In genomic region chr3:52756816-52757215, GRCm38 (mm10) we compare ENCODE assay signal across 21 mouse cellular contexts.
DNase-seq lines count a peak whose midpoint lies in the region; ATAC-seq and TF ChIP-seq lines count a peak whose summit lies in the region.
"Had no signal": no experiment of that assay in that cellular context is flagged by ENCODE, and none has a peak within 500 bp of the region (broad histone marks: within the 10 kb centered on the region; RNA-seq: fewer than 3 reads in every experiment).

No protein-coding gene starts in this region.

- H3K9me3 ChIP-seq in heart, embryonic 10.5 days: no peaks in the 10 kb centered on the region
- H3K9me3 ChIP-seq in midbrain, embryonic 11.5 days (ENCODE audit: control insufficient read depth, low read length): no peaks in the 10 kb centered on the region
- no peaks in the 10 kb centered on the region for H3K9me3 ChIP-seq in midbrain, embryonic 13.5 days

- no peak for TF ChIP-seq EP300 in heart, adult 2 months (IDR thresholded peaks at IDR 0.05; ENCODE audit: insufficient read depth, low read depth, low read length)

- ATAC-seq in midbrain, embryonic 11.5 days (ENCODE audit: low FRiP score): no peak
- ATAC-seq in midbrain, embryonic 13.5 days: no peak
- ATAC-seq: activated CD4-positive, CD25-positive, alpha-beta regulatory T cell, adult 4 months; CD4-positive, CD25-positive, alpha-beta regulatory T cell, adult 4 months; Patski had no signal

- TF ChIP-seq POLR2A in heart, adult 2 months (IDR thresholded peaks at IDR 0.05; ENCODE audit: insufficient read depth, low read depth, low read length): no peak

- intact Hi-C loops in heart, adult 2 months (cut with DNase I): loop anchor here (5.0 kb wide), 1 partner anchor 115 kb away; no protein-coding TSS in a partner anchor
- intact Hi-C loops in heart, postnatal 36 days (cut with DNase I): loop anchor here (5.0 kb wide), 2 partner anchors 125 to 305 kb away; no protein-coding TSS in a partner anchor

- no peaks in the 10 kb centered on the region for H3K27me3 ChIP-seq in heart, adult 2 months (ENCODE audit: control insufficient read depth, insufficient read depth, low read length)
- no peaks in the 10 kb centered on the region for H3K27me3 ChIP-seq in heart, embryonic 10.5 days (ENCODE audit: insufficient read depth, poor library complexity, severe bottlenecking)
- H3K27me3 ChIP-seq in midbrain, embryonic 11.5 days (ENCODE audit: control insufficient read depth, insufficient read depth, low read length): no peaks in the 10 kb centered on the region
- H3K27me3 ChIP-seq in midbrain, embryonic 13.5 days: 0 out of 2 replicates have a peak, but pooled peaks cover 14% of the 10 kb centered on the region
- H3K27me3 ChIP-seq: CH12.LX, Patski had no signal

- no peaks in the 10 kb centered on the region for H3K36me3 ChIP-seq in heart, adult 2 months (ENCODE audit: control insufficient read depth, insufficient read depth, low read length)
- H3K36me3 ChIP-seq in heart, embryonic 10.5 days: no peaks in the 10 kb centered on the region
- no peaks in the 10 kb centered on the region for H3K36me3 ChIP-seq in midbrain, embryonic 11.5 days (ENCODE audit: control insufficient read depth, insufficient read depth, low read length)
- no peaks in the 10 kb centered on the region for H3K36me3 ChIP-seq in midbrain, embryonic 13.5 days
- H3K36me3 ChIP-seq: G1E had no signal

- H3K27ac ChIP-seq in heart, adult 2 months: no peak overlapping the region
- H3K27ac ChIP-seq in heart, embryonic 10.5 days: no peak overlapping the region
- H3K27ac ChIP-seq in midbrain, embryonic 11.5 days (ENCODE audit: low read depth, low read length): no peak overlapping the region
- H3K27ac ChIP-seq in midbrain, embryonic 13.5 days: no peak overlapping the region

- TF ChIP-seq CTCF in heart, adult 2 months (IDR thresholded peaks at IDR 0.05): no peak

- H3K4me3 ChIP-seq in heart, adult 2 months: no peak overlapping the region
- no peak overlapping the region for H3K4me3 ChIP-seq in heart, embryonic 10.5 days
- H3K4me3 ChIP-seq in midbrain, embryonic 11.5 days (ENCODE audit: low read depth, low read length): no peak overlapping the region
- H3K4me3 ChIP-seq in midbrain, embryonic 13.5 days (replicated peaks): no peak overlapping the region

- H3K4me1 ChIP-seq in heart, adult 2 months (ENCODE audit: control insufficient read depth, insufficient read depth, low read length): peaks cover 2% of the 10 kb centered on the region; the same call in 1 of the 2 replicates
- H3K4me1 ChIP-seq in heart, embryonic 10.5 days: no peaks in the 10 kb centered on the region
- H3K4me1 ChIP-seq in midbrain, embryonic 11.5 days (ENCODE audit: control insufficient read depth, insufficient read depth, low read length): peaks cover 4% of the 10 kb centered on the region; the same call in 1 of the 2 replicates
- H3K4me1 ChIP-seq in midbrain, embryonic 13.5 days (replicated peaks): no peaks in the 10 kb centered on the region

- WGBS in heart, adult 2 months: 96% methylated on average over 5 of the region's 5 CpGs
- WGBS in heart, embryonic 10.5 days: 87% methylated on average over 5 of the region's 5 CpGs
- WGBS in midbrain, embryonic 11.5 days: 93% methylated on average over 5 of the region's 5 CpGs
- WGBS in midbrain, embryonic 13.5 days: 94% methylated on average over 5 of the region's 5 CpGs

- DNase-seq in heart, adult 11 months: peak; percentile 81
- no peak for DNase-seq in heart, adult 2 months
- peak; percentile 30 for DNase-seq in heart, embryonic 10.5 days (ENCODE audit: low spot score)
- DNase-seq in heart, postnatal 36 days: no peak
- DNase-seq in midbrain, embryonic 11.5 days (ENCODE audit: low spot score, missing footprints): peak; percentile 71
- DNase-seq: adrenal gland, adult 2 months; adrenal gland, adult 8-10 months; adrenal gland, postnatal 10 days; adrenal gland, postnatal 14 days; adrenal gland, postnatal 25 days; adrenal gland, postnatal 36 days; B cell, adult 2 months; cerebellum, adult 11 months; cerebellum, adult 11-12 months; cerebellum, adult 18-20 months had no signal

- no peak overlapping the region for H3K4me2 ChIP-seq in midbrain, embryonic 11.5 days
- H3K4me2 ChIP-seq in midbrain, embryonic 13.5 days (replicated peaks): no peak overlapping the region

- no peaks in the 10 kb centered on the region for H3K79me2 ChIP-seq in heart, adult 2 months (replicated peaks; ENCODE audit: control insufficient read depth, insufficient read depth, low read length)

- no peak overlapping the region for H3K9ac ChIP-seq in heart, adult 2 months (ENCODE audit: low read depth, low read length)
- H3K9ac ChIP-seq in midbrain, embryonic 11.5 days (ENCODE audit: low read length): no peak overlapping the region
- no peak overlapping the region for H3K9ac ChIP-seq in midbrain, embryonic 13.5 days (replicated peaks)

Comparison
In these comparisons a context has a peak if more than half of its experiments do, and no peak if none do; other contexts are left out.
1. DNase-seq: peak in heart, adult 11 months (single experiment), heart, embryonic 10.5 days (single experiment) and midbrain, embryonic 11.5 days (single experiment); none in heart, adult 2 months (0 of 2) and heart, postnatal 36 days (0 of 2).